Comparison of ENCODE assay signal across 13 mouse cellular contexts in genomic region chr5:121667067-121667466, GRCm38 (mm10).
"Had no signal": no experiment of that assay in that cellular context is flagged by ENCODE, and none has a peak within 500 bp of the region (broad histone marks: within the 10 kb centered on the region; RNA-seq: fewer than 3 reads in every experiment).

No protein-coding gene starts in this region.

- H3K9ac ChIP-seq: hindbrain, embryonic 14.5 days; intestine, embryonic 15.5 days; limb, embryonic 15.5 days; liver, embryonic 15.5 days; lung, embryonic 14.5 days; midbrain, embryonic 12.5 days had no signal

- H3K27ac ChIP-seq: hindbrain, embryonic 14.5 days; intestine, embryonic 15.5 days; limb, embryonic 15.5 days; liver, embryonic 15.5 days; midbrain, embryonic 12.5 days had no signal

- H3K4me3 ChIP-seq: intestine, embryonic 15.5 days; limb, embryonic 15.5 days; liver, embryonic 15.5 days; midbrain, embryonic 12.5 days had no signal

- ATAC-seq: intestine, embryonic 15.5 days; midbrain, embryonic 16.5 days had no signal

- H3K27me3 ChIP-seq: intestine, embryonic 15.5 days; limb, embryonic 15.5 days; liver, embryonic 15.5 days; midbrain, embryonic 12.5 days had no signal

- H3K4me2 ChIP-seq: hindbrain, embryonic 14.5 days; intestine, embryonic 15.5 days; limb, embryonic 15.5 days; liver, embryonic 15.5 days; lung, embryonic 14.5 days; midbrain, embryonic 12.5 days had no signal

- H3K9me3 ChIP-seq: intestine, embryonic 15.5 days; limb, embryonic 15.5 days; liver, embryonic 15.5 days; midbrain, embryonic 12.5 days had no signal

- H3K4me1 ChIP-seq: intestine, embryonic 15.5 days; midbrain, embryonic 12.5 days had no signal

- DNase-seq: layer of hippocampus, adult 9-11 months; layer of hippocampus, postnatal 36 days; lung, embryonic 14.5 days; lung, postnatal 10 days; lung, postnatal 4 days; right cerebral cortex, adult 18-20 months; right cerebral cortex, postnatal 25 days had no signal
